Mouse (Mus musculus): ENCODE results near the gene Phkg1.
"Not testable (repeated sequence)": the region's sequence is repeated elsewhere in the genome, so short reads cannot be mapped to it uniquely, and the experiment has no call there.

The Phkg1 gene

GRCm38 (mm10) chr5:129898449-129898848 lies at the start of gene Phkg1:
Gene Phkg1, minus strand, starts transcription at chr5:129898549.
- no peak for DNase-seq (ENCODE audit: low read depth, low spot score)

- DNase-seq (ENCODE audit: low read depth, low spot score) = no peak
These were observed 49.2 kb upstream of the Phkg1 start for GRCm38 (mm10) chr5:129947528-129948033.

GRCm38 (mm10) chr5:129943402-129943801 lies 45.1 kb upstream of the Phkg1 start:
- DNase-seq (ENCODE audit: low read depth, low spot score) = no peak

GRCm38 (mm10) chr5:129942073-129942939 lies 44.0 kb upstream of the Phkg1 start:
- not testable (repeated sequence) for DNase-seq (ENCODE audit: low read depth, low spot score)

GRCm38 (mm10) chr5:129941495-129942045 lies 43.2 kb upstream of the Phkg1 start, which contains the start of gene Vkorc1l1:
Gene Vkorc1l1, plus strand, starts transcription at chr5:129941970.
- DNase-seq (ENCODE audit: low read depth, low spot score) = peak; percentile 99

GRCm38 (mm10) chr5:129940736-129941494 lies 42.6 kb upstream of the Phkg1 start:
- DNase-seq (ENCODE audit: low read depth, low spot score) = no peak

- DNase-seq (ENCODE audit: low read depth, low spot score) = no peak
These were observed 41.9 kb upstream of the Phkg1 start for GRCm38 (mm10) chr5:129940281-129940680.

GRCm38 (mm10) chr5:129936941-129937340 lies 38.6 kb upstream of the Phkg1 start:
- DNase-seq (ENCODE audit: low read depth, low spot score) = peak; percentile 44

GRCm38 (mm10) chr5:129929924-129930855 lies 31.8 kb upstream of the Phkg1 start:
- peak; percentile 16 for DNase-seq (ENCODE audit: low read depth, low spot score)

- DNase-seq (ENCODE audit: low read depth, low spot score) = no peak
These were observed 27.6 kb upstream of the Phkg1 start for GRCm38 (mm10) chr5:129925933-129926332.

GRCm38 (mm10) chr5:129924820-129925452 lies 26.6 kb upstream of the Phkg1 start:
- DNase-seq (ENCODE audit: low read depth, low spot score) = no peak

- DNase-seq (ENCODE audit: low read depth, low spot score) = no peak
These were observed 23.6 kb upstream of the Phkg1 start for GRCm38 (mm10) chr5:129921972-129922371.

GRCm38 (mm10) chr5:129919320-129919719 lies 21.0 kb upstream of the Phkg1 start:
- DNase-seq (ENCODE audit: low read depth, low spot score) = no peak

- no peak for DNase-seq (ENCODE audit: low read depth, low spot score)
These were observed 20.4 kb upstream of the Phkg1 start for GRCm38 (mm10) chr5:129918752-129919151.

- DNase-seq (ENCODE audit: low read depth, low spot score) = no peak
These were observed 19.8 kb upstream of the Phkg1 start for GRCm38 (mm10) chr5:129918065-129918651.

- not testable (repeated sequence) for DNase-seq (ENCODE audit: low read depth, low spot score)
These were observed 17.1 kb upstream of the Phkg1 start for GRCm38 (mm10) chr5:129915491-129915890.

GRCm38 (mm10) chr5:129914024-129914423 lies 15.7 kb upstream of the Phkg1 start:
- no peak for DNase-seq (ENCODE audit: low read depth, low spot score)

- DNase-seq (ENCODE audit: low read depth, low spot score) = no peak
These were observed 11.2 kb upstream of the Phkg1 start for GRCm38 (mm10) chr5:129909591-129909990.

GRCm38 (mm10) chr5:129909147-129909546 lies 10.8 kb upstream of the Phkg1 start:
- no peak for DNase-seq (ENCODE audit: low read depth, low spot score)
